Mouse (Mus musculus) G1E (cell line): Measurements from ENCODE around the gene Aff3. TPM values are rescaled to one million over a fixed set of nuclear protein-coding genes. Genes with fewer than 3 reads are reported as not detected.

Source experiments
- ATAC-seq: 2 replicates; pipeline ENCODE4 v1.8.0; 2016; ENCODE audit warnings: mild to moderate bottlenecking; ENCODE audit not compliant: insufficient number of reproducible peaks, poor library complexity, low FRiP score, severe bottlenecking; ENCODE audit errors: extremely low read depth
- DNase-seq: peaks from one replicate; pipeline ENCODE4 v3.0.0; 2012; ENCODE audit warnings: low spot score
- H3K27me3 ChIP-seq: 2 replicates; pipeline ENCODE4 v1.6.1; 2012; ENCODE audit warnings: mild to moderate bottlenecking, low read length, inconsistent platforms; ENCODE audit not compliant: insufficient read depth
- H3K36me3 ChIP-seq: replicated peaks from 2 replicates; pipeline ENCODE3; 2012; ENCODE audit warnings: mild to moderate bottlenecking, inconsistent platforms
- H3K4me1 ChIP-seq: 2 replicates; pipeline ENCODE4 v1.6.1; 2012; ENCODE audit warnings: low read depth, low read length, inconsistent platforms, mixed read lengths; ENCODE audit not compliant: insufficient read depth
- H3K4me3 ChIP-seq: 2 replicates; pipeline ENCODE4 v1.5.1; 2012; ENCODE audit warnings: low read depth, mild to moderate bottlenecking, inconsistent platforms, low read length, moderate library complexity, mixed read lengths
- H3K9me3 ChIP-seq: replicated peaks from 2 replicates; pipeline ENCODE4 v1.6.1; 2012; ENCODE audit warnings: inconsistent platforms
- CTCF ChIP-seq: IDR thresholded peaks from 2 replicates; pipeline ENCODE4 v1.5.1; 2012; ENCODE audit warnings: low read depth, low read length, inconsistent platforms, mixed read lengths
- GATA1 ChIP-seq: IDR thresholded peaks from 2 replicates; pipeline ENCODE4 v1.6.1; 2012; ENCODE audit warnings: borderline replicate concordance, low read length, inconsistent platforms, mixed read lengths
- GATA2 ChIP-seq: IDR thresholded peaks from 2 replicates; pipeline ENCODE4 v1.6.1; 2012; ENCODE audit warnings: low read depth, low read length, inconsistent platforms, borderline replicate concordance
- POLR2AphosphoS5 ChIP-seq: IDR thresholded peaks from 2 replicates; pipeline ENCODE4 v1.6.1; 2012; ENCODE audit warnings: low read depth, low read length, inconsistent platforms; ENCODE audit not compliant: insufficient replicate concordance
- TAL1 ChIP-seq: conservative IDR thresholded peaks from 2 replicates; pipeline ENCODE4 v1.6.1; 2012; ENCODE audit warnings: low read depth, low read length, inconsistent platforms, mixed read lengths
- polyA plus RNA-seq: library from polyadenylated mRNA; stranded (reverse); fragments of >175 nt; gene quantifications from 2 replicates; pipeline ENCODE4 v1.2.3, GENCODE M21; 2012
- total RNA-seq, 2 experiments: library from RNA; stranded (forward) in 1 of 2; stranded (reverse) in 1 of 2; fragments of 200-1000 nt in 1 of 2; fragments of >200 nt in 1 of 2; fragmentation: Nextera tagmentation in 1 of 2; gene quantifications; 2 replicates each; pipeline ENCODE4 v1.2.3; 2014 to 2017

Aff3 gene
- total and polyA plus RNA-seq, 3 experiments = 2.3 to 6.9 (median 6.3) TPM

DNA sequence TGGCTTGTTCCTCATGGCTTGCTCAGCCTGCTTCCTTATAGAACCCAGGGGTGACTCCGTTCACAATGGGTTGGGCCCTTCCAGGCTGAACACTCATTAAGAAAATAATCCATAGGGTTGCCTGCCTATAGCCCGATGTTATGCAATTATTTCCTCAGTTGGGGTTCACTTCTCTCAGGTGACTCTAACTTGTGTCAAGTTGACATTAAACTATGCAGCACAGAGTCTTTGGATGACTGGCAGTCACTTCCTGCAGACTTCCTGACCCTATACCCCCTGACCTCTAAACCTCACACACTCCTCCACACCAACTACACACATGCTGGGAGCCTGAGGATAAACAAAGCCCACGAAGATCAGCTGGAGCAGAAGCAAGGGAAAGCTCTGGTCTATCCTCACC lies 15.6 kb downstream of the Aff3 start:
- Histone ChIP-seq H3K27me3 (no peaks in the 10 kb centered on the region; the same call in none of the 2 replicates), H3K4me3 (no peak overlapping the region), H3K4me1 (no peaks in the 10 kb centered on the region), H3K9me3 (no peaks in the 10 kb centered on the region), H3K36me3 (no peaks in the 10 kb centered on the region)
- ATAC-seq (no peak), DNase-seq (no peak)
- TF ChIP-seq POLR2AphosphoS5 (no peak), GATA2 (no peak), TAL1 (no peak), GATA1 (no peak), CTCF (no peak)

DNA sequence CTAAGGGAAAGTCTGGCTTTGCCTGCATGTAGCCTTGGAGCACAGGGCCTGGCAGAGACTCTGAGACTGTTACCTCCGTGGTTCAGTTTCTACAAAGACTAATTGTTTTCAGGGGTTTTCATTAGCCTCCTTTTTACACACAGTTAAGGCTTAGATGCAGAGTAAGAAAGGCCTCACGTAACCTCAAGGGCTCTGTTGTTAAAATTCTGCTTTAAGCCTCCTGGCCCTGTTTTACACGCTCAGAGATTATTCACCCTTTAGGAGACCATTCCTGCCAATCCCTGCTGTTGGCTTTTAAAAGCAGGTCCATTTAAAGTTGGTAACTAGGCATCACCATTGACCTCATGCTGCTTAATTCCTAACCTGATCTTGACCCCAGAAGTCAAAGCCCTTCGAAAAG lies 22.5 kb downstream of the Aff3 start:
- no peak for TF ChIP-seq GATA2
- TF ChIP-seq POLR2AphosphoS5 = no peak
- TF ChIP-seq CTCF = no peak
- no peak for TF ChIP-seq GATA1
- TF ChIP-seq TAL1 = no peak
- H3K4me3 ChIP-seq = no peak overlapping the region
- ATAC-seq (no peak), DNase-seq (no peak)
- H3K27me3 ChIP-seq = no peaks in the 10 kb centered on the region; the same call in 1 of the 2 replicates
- H3K36me3 ChIP-seq = no peaks in the 10 kb centered on the region
- H3K9me3 ChIP-seq = no peaks in the 10 kb centered on the region
- H3K4me1 ChIP-seq = no peaks in the 10 kb centered on the region

DNA sequence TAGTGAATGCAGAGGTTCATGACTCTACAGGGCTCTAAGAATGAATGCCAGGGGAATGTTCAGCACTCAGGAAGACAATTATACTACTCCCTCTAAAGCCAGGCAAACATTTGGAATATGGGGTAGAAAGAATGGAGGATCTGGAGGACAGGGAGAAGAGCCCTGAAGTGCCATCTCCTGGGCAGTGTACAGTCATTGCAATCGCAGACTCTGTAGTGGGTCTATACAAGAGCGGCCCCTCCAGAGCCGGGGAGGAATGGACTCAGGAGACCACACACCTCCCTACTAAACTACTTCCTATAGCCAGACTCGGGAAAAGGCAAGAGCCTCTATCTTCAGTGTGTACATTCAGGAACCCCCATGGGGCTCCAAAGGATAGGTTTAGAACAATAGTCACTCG lies 25.1 kb downstream of the Aff3 start:
- TF ChIP-seq POLR2AphosphoS5 = no peak
- TF ChIP-seq TAL1 = no peak
- no peak for TF ChIP-seq GATA2
- no peak for TF ChIP-seq CTCF
- no peak for TF ChIP-seq GATA1
- Histone ChIP-seq H3K4me1 (no peaks in the 10 kb centered on the region), H3K36me3 (no peaks in the 10 kb centered on the region)

DNA sequence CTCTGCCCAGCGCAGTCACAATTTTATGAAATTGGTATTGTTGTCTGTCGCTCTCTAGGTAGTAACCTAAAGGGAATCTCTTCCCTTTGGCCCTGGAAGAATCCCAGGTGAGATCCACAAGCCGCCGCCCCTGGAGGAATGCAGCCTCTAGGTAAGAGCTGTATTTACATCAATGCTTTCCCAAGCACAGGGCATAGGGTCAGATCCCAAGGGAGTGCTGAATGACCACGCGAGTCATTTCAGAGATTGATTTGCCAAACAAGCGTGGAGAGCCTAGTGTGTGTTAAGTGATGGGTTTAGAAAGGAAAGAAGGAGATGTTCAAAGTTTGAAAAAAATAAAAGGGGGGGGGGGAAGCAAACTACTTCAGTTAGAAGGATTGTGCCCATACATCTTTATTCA lies 29.2 kb downstream of the Aff3 start:
- H3K36me3 ChIP-seq = no peaks in the 10 kb centered on the region
- no peak overlapping the region for H3K4me3 ChIP-seq
- no peak for TF ChIP-seq CTCF
- TF ChIP-seq GATA2 = no peak
- TF ChIP-seq GATA1 = no peak
- TF ChIP-seq TAL1 = no peak
- no peak for TF ChIP-seq POLR2AphosphoS5
- H3K27me3 ChIP-seq = no peaks in the 10 kb centered on the region
- ATAC-seq (no peak), DNase-seq (no peak)
- peaks cover 3% of the 10 kb centered on the region; the same call in 1 of the 2 replicates for H3K4me1 ChIP-seq
- H3K9me3 ChIP-seq = no peaks in the 10 kb centered on the region

More for the DNA sequence above, 25.1 kb downstream of the Aff3 start:
- Histone ChIP-seq H3K9me3 (no peaks in the 10 kb centered on the region), H3K4me3 (no peak overlapping the region), H3K27me3 (no peaks in the 10 kb centered on the region)
- no peak for ATAC-seq
- no peak for DNase-seq

DNA sequence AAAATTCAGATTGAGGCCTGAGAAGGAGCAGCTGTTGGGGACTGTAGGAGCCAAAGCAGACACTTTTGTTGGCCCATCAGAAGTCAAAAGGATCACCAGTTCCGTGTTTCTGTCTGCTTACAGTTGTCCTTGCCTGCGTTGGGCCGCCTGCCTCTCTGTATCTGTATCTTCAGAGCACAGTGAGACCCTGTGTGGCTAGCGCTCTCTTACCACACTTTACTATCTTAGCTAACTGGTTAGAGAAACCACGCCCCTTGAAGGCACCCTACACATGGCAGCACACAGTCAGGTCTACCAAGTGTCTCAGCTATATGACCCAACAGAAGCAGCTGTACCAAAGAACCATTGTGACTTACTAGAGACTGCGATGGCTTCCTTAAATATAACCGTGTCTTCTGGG lies 30.7 kb downstream of the Aff3 start:
- ATAC-seq = no peak
- Histone ChIP-seq H3K4me3 (no peak overlapping the region), H3K27me3 (no peaks in the 10 kb centered on the region), H3K9me3 (no peaks in the 10 kb centered on the region), H3K4me1 (peaks cover 3% of the 10 kb centered on the region; the same call in 1 of the 2 replicates), H3K36me3 (no peaks in the 10 kb centered on the region)
- TF ChIP-seq POLR2AphosphoS5 (no peak), GATA1 (no peak), CTCF (no peak), GATA2 (no peak), TAL1 (no peak)
- no peak for DNase-seq

DNA sequence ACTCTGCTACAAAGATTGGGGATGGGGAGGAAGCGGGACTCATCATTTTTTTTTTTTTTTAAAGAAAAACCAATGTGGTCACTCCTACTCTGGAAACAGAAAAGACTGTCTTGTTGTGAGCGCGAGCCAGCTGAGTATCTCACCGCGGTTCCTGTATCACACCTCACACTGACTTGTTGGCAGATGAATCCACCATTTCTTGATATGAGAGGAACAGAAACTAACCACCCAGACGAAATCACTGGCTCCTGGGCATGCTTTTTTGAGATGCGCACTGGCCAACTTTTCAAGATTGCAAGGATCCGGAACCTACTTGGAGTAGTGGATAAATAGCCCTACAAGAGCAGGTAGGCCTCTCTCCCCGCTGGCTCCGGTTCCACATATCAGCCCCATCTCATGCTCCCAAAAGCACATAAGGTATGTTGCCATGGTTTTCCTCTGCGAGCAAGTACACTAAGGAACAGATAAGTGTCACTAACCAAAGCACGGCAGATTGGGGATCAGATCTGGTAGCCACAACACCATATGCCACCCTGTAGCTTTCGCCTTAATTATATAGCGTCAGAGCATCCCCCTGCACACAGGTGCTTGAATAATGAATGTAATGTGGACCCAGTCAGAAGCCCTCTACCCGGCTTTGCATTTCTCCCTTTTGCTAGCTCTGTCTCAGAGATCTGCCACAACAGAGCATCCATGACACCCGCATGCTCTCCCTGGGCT lies 32.1 kb downstream of the Aff3 start:
- TF ChIP-seq GATA2 = no peak
- no peak for TF ChIP-seq TAL1
- TF ChIP-seq CTCF = no peak
- no peak for TF ChIP-seq POLR2AphosphoS5
- no peak for TF ChIP-seq GATA1
- peaks cover 3% of the 10 kb centered on the region; the same call in 1 of the 2 replicates for H3K4me1 ChIP-seq
- no peak overlapping the region for H3K4me3 ChIP-seq
- peaks cover 2% of the 10 kb centered on the region for H3K36me3 ChIP-seq
- no peak for ATAC-seq
- no peaks in the 10 kb centered on the region for H3K27me3 ChIP-seq
- H3K9me3 ChIP-seq = peaks cover 4% of the 10 kb centered on the region
- no peak for DNase-seq
